Mouse (Mus musculus) lung, postnatal 10 days (tissue): ENCODE results near the gene Rad9a.
"Not testable (repeated sequence)": the region's sequence is repeated elsewhere in the genome, so short reads cannot be mapped to it uniquely, and the experiment has no call there.

Source experiments
- DNase-seq: peaks from one replicate; pipeline ENCODE4 v3.0.0; 2021

Rad9a gene

GRCm38 (mm10) chr19:4201291-4201909, at the start of gene Rad9a:
Rad9a (minus strand) TSS chr19:4201662.
- peak; percentile 99 for DNase-seq

- DNase-seq, result not testable (repeated sequence)
These were observed 47.2 kb upstream of the Rad9a start for GRCm38 (mm10) chr19:4248683-4249082.

- no peak for DNase-seq
These were observed 45.5 kb upstream of the Rad9a start for GRCm38 (mm10) chr19:4247010-4247409.

- no peak for DNase-seq
These were observed 43.3 kb upstream of the Rad9a start for GRCm38 (mm10) chr19:4244775-4245174.

- DNase-seq, result no peak
These were observed 41.0 kb upstream of the Rad9a start for GRCm38 (mm10) chr19:4242416-4242815.

- DNase-seq, result no peak
These were observed 38.8 kb upstream of the Rad9a start for GRCm38 (mm10) chr19:4240247-4240668.

GRCm38 (mm10) chr19:4234548-4234947, 33.1 kb upstream of the Rad9a start:
- DNase-seq, result no peak

GRCm38 (mm10) chr19:4232651-4233050, 31.2 kb upstream of the Rad9a start:
- no peak for DNase-seq

GRCm38 (mm10) chr19:4232186-4232572, 30.7 kb upstream of the Rad9a start:
- no peak for DNase-seq

GRCm38 (mm10) chr19:4231253-4232185, 30.1 kb upstream of the Rad9a start, which contains the start of gene Pold4:
Pold4 (plus strand) TSS chr19:4231899.
- DNase-seq, result peak; percentile 99

- DNase-seq, result no peak
These were observed 29.0 kb upstream of the Rad9a start for GRCm38 (mm10) chr19:4230415-4230814.

- DNase-seq, result no peak
These were observed 28.1 kb upstream of the Rad9a start for GRCm38 (mm10) chr19:4229451-4230076.

- DNase-seq, result no peak
These were observed 27.4 kb upstream of the Rad9a start for GRCm38 (mm10) chr19:4228891-4229290.

GRCm38 (mm10) chr19:4227894-4228678, 26.6 kb upstream of the Rad9a start:
- DNase-seq, result peak; percentile 90

GRCm38 (mm10) chr19:4227446-4227845, 26.0 kb upstream of the Rad9a start:
- no peak for DNase-seq

GRCm38 (mm10) chr19:4226779-4227178, 25.3 kb upstream of the Rad9a start:
- DNase-seq, result no peak

GRCm38 (mm10) chr19:4222165-4222564, 20.7 kb upstream of the Rad9a start:
- no peak for DNase-seq

GRCm38 (mm10) chr19:4220957-4221743, 19.7 kb upstream of the Rad9a start:
- DNase-seq, result peak; percentile 77

GRCm38 (mm10) chr19:4220416-4220815, 19.0 kb upstream of the Rad9a start:
- peak; percentile 59 for DNase-seq

- DNase-seq, result no peak
These were observed 18.5 kb upstream of the Rad9a start for GRCm38 (mm10) chr19:4219943-4220342.

- no peak for DNase-seq
These were observed 17.3 kb upstream of the Rad9a start for GRCm38 (mm10) chr19:4218784-4219183.

GRCm38 (mm10) chr19:4218293-4218692, 16.8 kb upstream of the Rad9a start:
- no peak for DNase-seq
